Mouse (Mus musculus) stomach, postnatal 0 days (tissue): ENCODE data around the gene Sprn.

Source experiments
- CTCF ChIP-seq: IDR thresholded peaks from 2 replicates; pipeline ENCODE4 v1.5.1; 2016; ENCODE audit warnings: antibody characterized with exemption, low read depth, mild to moderate bottlenecking, moderate library complexity
- EP300 ChIP-seq: optimal IDR thresholded peaks from 2 replicates; pipeline ENCODE3; 2016; ENCODE audit warnings: antibody characterized with exemption

GRCm38 (mm10) chr7:140172936-140173335, 18.3 kb upstream of the Sprn start, which contains the start of gene Olfr523:
- TF ChIP-seq CTCF: no peak
- TF ChIP-seq EP300: no peak
